Mouse (Mus musculus): ENCODE measurements around the gene Gan. TPM values are rescaled to one million over a fixed set of nuclear protein-coding genes. Genes with fewer than 3 reads are reported as not detected.
A peak's percentile ranks its signal among the peaks of the same experiment; 100 is the strongest.

Gan gene
- total and polyA plus RNA-seq, 2 experiments from 2014 or later, result 4.8 to 13.6 TPM

- no peak for TF ChIP-seq CTCF (IDR thresholded peaks at IDR 0.05; ENCODE audit: low read depth)
- Histone ChIP-seq H3K9me3 (ENCODE audit: low read length) (no peaks in the 10 kb centered on the region), H3K4me3 (ENCODE audit: low read depth, low read length) (peak overlapping the region; percentile 85), H3K27ac (ENCODE audit: low read depth, low read length) (peak overlapping the region; percentile 83), H3K4me1 (ENCODE audit: insufficient read depth) (peaks cover 21% of the 10 kb centered on the region), H3K36me3 (ENCODE audit: insufficient read depth) (no peaks in the 10 kb centered on the region), H3K4me2 (ENCODE audit: low read depth) (peak overlapping the region; percentile 89), H3K9ac (peak overlapping the region; percentile 85), H3K27me3 (ENCODE audit: insufficient read depth, low read length) (no peaks in the 10 kb centered on the region; the same call in 1 of the 2 replicates)
- DNase-seq, result no peak
- no peak; the same call in 1 of the 2 replicates for ATAC-seq
- 12% methylated on average over 33 of the region's 33 CpGs for WGBS
Measured at GRCm38 (mm10) chr8:117156866-117157768, 818 bp upstream of the Gan start.

- Histone ChIP-seq H3K27ac (ENCODE audit: low read depth, low read length) (peak overlapping the region; percentile 83), H3K4me3 (ENCODE audit: low read depth, low read length) (peak overlapping the region; percentile 85), H3K36me3 (ENCODE audit: insufficient read depth) (no peaks in the 10 kb centered on the region), H3K4me2 (ENCODE audit: low read depth) (peak overlapping the region; percentile 89), H3K27me3 (ENCODE audit: insufficient read depth, low read length) (no peaks in the 10 kb centered on the region; the same call in 1 of the 2 replicates), H3K9ac (peak overlapping the region; percentile 85), H3K4me1 (ENCODE audit: insufficient read depth) (peaks cover 21% of the 10 kb centered on the region), H3K9me3 (ENCODE audit: low read length) (no peaks in the 10 kb centered on the region)
- DNase-seq (peak; percentile 98), ATAC-seq (peak; percentile 98)
- WGBS, result under 1% methylated on average over 45 of the region's 45 CpGs
- TF ChIP-seq CTCF (IDR thresholded peaks at IDR 0.05; ENCODE audit: low read depth), result no peak
Measured at GRCm38 (mm10) chr8:117157769-117158091, 205 bp upstream of the Gan start.

- Histone ChIP-seq H3K9me3 (ENCODE audit: low read length) (no peaks in the 10 kb centered on the region), H3K9ac (0 out of 2 replicates have a peak overlapping the region, but pooled peaks have one; percentile 85), H3K4me3 (ENCODE audit: low read depth, low read length) (peak overlapping the region; percentile 85), H3K27me3 (ENCODE audit: insufficient read depth, low read length) (no peaks in the 10 kb centered on the region; the same call in 1 of the 2 replicates), H3K27ac (ENCODE audit: low read depth, low read length) (no peak overlapping the region), H3K4me2 (ENCODE audit: low read depth) (peak overlapping the region; percentile 84), H3K4me1 (ENCODE audit: insufficient read depth) (peaks cover 21% of the 10 kb centered on the region), H3K36me3 (ENCODE audit: insufficient read depth) (no peaks in the 10 kb centered on the region)
- no peak for DNase-seq
- ATAC-seq, result no peak
- no peak for TF ChIP-seq CTCF (IDR thresholded peaks at IDR 0.05; ENCODE audit: low read depth)
- 64% methylated on average over 5 of the region's 5 CpGs for WGBS
Measured at GRCm38 (mm10) chr8:117159031-117159430, 1.1 kb downstream of the Gan start.

GRCm38 (mm10) chr8:117164912-117165311, 7.0 kb downstream of the Gan start:
- TF ChIP-seq CTCF (IDR thresholded peaks at IDR 0.05; ENCODE audit: low read depth), result no peak
- WGBS, result 89% methylated on average over 4 of the region's 4 CpGs
- no peak overlapping the region for H3K27ac ChIP-seq (ENCODE audit: low read depth, low read length)

GRCm38 (mm10) chr8:117165542-117165941, 7.6 kb downstream of the Gan start:
- DNase-seq (no peak), ATAC-seq (no peak)
- no peak overlapping the region for H3K27ac ChIP-seq (ENCODE audit: low read depth, low read length)
- no peak overlapping the region for H3K4me3 ChIP-seq (ENCODE audit: low read depth, low read length)
- H3K36me3 ChIP-seq (ENCODE audit: insufficient read depth), result no peaks in the 10 kb centered on the region
- no peak for TF ChIP-seq CTCF (IDR thresholded peaks at IDR 0.05; ENCODE audit: low read depth)
- H3K27me3 ChIP-seq (ENCODE audit: insufficient read depth, low read length), result no peaks in the 10 kb centered on the region
- H3K4me2 ChIP-seq (ENCODE audit: low read depth), result no peak overlapping the region
- 91% methylated on average over 4 of the region's 4 CpGs for WGBS
- no peak overlapping the region for H3K9ac ChIP-seq
- H3K9me3 ChIP-seq (ENCODE audit: low read length), result no peaks in the 10 kb centered on the region
- no peaks in the 10 kb centered on the region for H3K4me1 ChIP-seq (ENCODE audit: insufficient read depth)

More at GRCm38 (mm10) chr8:117164912-117165311, 7.0 kb downstream of the Gan start:
- no peaks in the 10 kb centered on the region for H3K4me1 ChIP-seq (ENCODE audit: insufficient read depth)
- H3K4me2 ChIP-seq (ENCODE audit: low read depth), result no peak overlapping the region
- H3K9ac ChIP-seq, result no peak overlapping the region
- H3K4me3 ChIP-seq (ENCODE audit: low read depth, low read length), result no peak overlapping the region
- ATAC-seq (no peak), DNase-seq (no peak)
- H3K27me3 ChIP-seq (ENCODE audit: insufficient read depth, low read length), result no peaks in the 10 kb centered on the region
- no peaks in the 10 kb centered on the region for H3K36me3 ChIP-seq (ENCODE audit: insufficient read depth)
- H3K9me3 ChIP-seq (ENCODE audit: low read length), result no peaks in the 10 kb centered on the region

GRCm38 (mm10) chr8:117166515-117166914, 8.6 kb downstream of the Gan start:
- no peak for ATAC-seq
- Histone ChIP-seq H3K9ac (no peak overlapping the region), H3K36me3 (ENCODE audit: insufficient read depth) (no peaks in the 10 kb centered on the region), H3K9me3 (ENCODE audit: low read length) (no peaks in the 10 kb centered on the region), H3K27me3 (ENCODE audit: insufficient read depth, low read length) (no peaks in the 10 kb centered on the region), H3K4me2 (ENCODE audit: low read depth) (no peak overlapping the region), H3K27ac (ENCODE audit: low read depth, low read length) (no peak overlapping the region), H3K4me1 (ENCODE audit: insufficient read depth) (no peaks in the 10 kb centered on the region), H3K4me3 (ENCODE audit: low read depth, low read length) (no peak overlapping the region)
- no peak for TF ChIP-seq CTCF (IDR thresholded peaks at IDR 0.05; ENCODE audit: low read depth)
- DNase-seq, result no peak
- 82% methylated on average over 2 of the region's 2 CpGs for WGBS

GRCm38 (mm10) chr8:117167243-117167883, 9.4 kb downstream of the Gan start:
- Histone ChIP-seq H3K4me1 (ENCODE audit: insufficient read depth) (no peaks in the 10 kb centered on the region), H3K27me3 (ENCODE audit: insufficient read depth, low read length) (no peaks in the 10 kb centered on the region), H3K36me3 (ENCODE audit: insufficient read depth) (no peaks in the 10 kb centered on the region), H3K4me3 (ENCODE audit: low read depth, low read length) (no peak overlapping the region), H3K9me3 (ENCODE audit: low read length) (no peaks in the 10 kb centered on the region), H3K9ac (no peak overlapping the region), H3K4me2 (ENCODE audit: low read depth) (no peak overlapping the region), H3K27ac (ENCODE audit: low read depth, low read length) (no peak overlapping the region)
- 77% methylated on average over 8 of the region's 8 CpGs for WGBS
- DNase-seq, result no peak
- TF ChIP-seq CTCF (IDR thresholded peaks at IDR 0.05; ENCODE audit: low read depth), result no peak
- ATAC-seq, result no peak
